Mouse (Mus musculus) hindbrain, postnatal 0 days (tissue): ENCODE results near the gene Gm853. TPM values are rescaled to one million over a fixed set of nuclear protein-coding genes. Genes with fewer than 3 reads are reported as not detected.
"Not testable (repeated sequence)": the region's sequence is repeated elsewhere in the genome, so short reads cannot be mapped to it uniquely, and the experiment has no call there.

ENCODE experiments used
- ATAC-seq: fragments of 200-750 bp; cut with Nextera tagmentation; 2 replicates; pipeline ENCODE4 v1.8.0; 2017; ENCODE audit warnings: mild to moderate bottlenecking, moderate TSS enrichment, moderate library complexity
- DNase-seq: peaks from one replicate; pipeline ENCODE4 v3.0.0-alpha.2; 2015; ENCODE audit warnings: low spot score
- H3K27ac ChIP-seq: fragments of 300-500 bp; sonication (generic); 2 replicates; pipeline ENCODE4 v1.5.1; 2014; ENCODE audit warnings: mild to moderate bottlenecking
- H3K27me3 ChIP-seq: fragments of 300-500 bp; sonication (generic); 2 replicates; pipeline ENCODE4 v1.6.1; 2014; ENCODE audit warnings: low read length, mixed read lengths; ENCODE audit not compliant: insufficient read depth
- H3K36me3 ChIP-seq: fragments of 300-500 bp; sonication (generic); 2 replicates; pipeline ENCODE4 v1.6.1; 2014; ENCODE audit warnings: low read length, mixed read lengths; ENCODE audit not compliant: insufficient read depth
- H3K4me1 ChIP-seq: fragments of 300-500 bp; sonication (generic); 2 replicates; pipeline ENCODE4 v1.6.1; 2014; ENCODE audit warnings: antibody characterized with exemption, low read length, mixed read lengths; ENCODE audit not compliant: insufficient read depth
- H3K4me2 ChIP-seq: fragments of 300-500 bp; sonication (generic); 2 replicates; pipeline ENCODE4 v1.6.1; 2014; ENCODE audit warnings: low read depth, mild to moderate bottlenecking, low read length, moderate library complexity, mixed read lengths
- H3K4me3 ChIP-seq: fragments of 300-500 bp; sonication (generic); 2 replicates; pipeline ENCODE4 v1.5.1; 2014; ENCODE audit warnings: low read length
- H3K9ac ChIP-seq: fragments of 300-500 bp; sonication (generic); replicated peaks from 2 replicates; pipeline ENCODE4 v1.6.1; 2014; ENCODE audit warnings: mild to moderate bottlenecking, low read length, moderate library complexity, mixed read lengths
- H3K9me3 ChIP-seq: fragments of 300-500 bp; sonication (generic); 2 replicates; pipeline ENCODE4 v1.6.1; 2016; ENCODE audit warnings: low read length, mixed read lengths
- CTCF ChIP-seq: IDR thresholded peaks from 2 replicates; pipeline ENCODE4 v1.5.1; 2016; ENCODE audit warnings: antibody characterized with exemption, control low read depth, low read depth
- WGBS: fragments of 180-500 bp; shearing (Covaris S2); extraction: QIAGEN DNeasy Blood & Tissue Kit; methylation state at CpG from one replicate; pipeline ENCODE4 v1.1.7; 2014; 5-methylcytosine and 5-hydroxymethylcytosine counted together
- polyA plus RNA-seq: library from polyadenylated mRNA; unstranded; fragments of >200 nt; fragmentation: Nextera tagmentation; extraction: Ambion mirVana; gene quantifications from 2 replicates; pipeline ENCODE4 v1.2.1, GENCODE M21; 2015
- total RNA-seq: library from RNA; depleted of rRNA; stranded (reverse); fragments of >200 nt; gene quantifications from 2 replicates; pipeline ENCODE4 v1.2.3, GENCODE M21; 2014

Gene Gm853
- total and polyA plus RNA-seq, 2 experiments from 2014 or later, result 1.8 to 2.0 TPM

- Histone ChIP-seq H3K36me3 (no peaks in the 10 kb centered on the region), H3K4me2 (no peak overlapping the region), H3K9me3 (no peaks in the 10 kb centered on the region), H3K27me3 (no peaks in the 10 kb centered on the region), H3K4me1 (no peaks in the 10 kb centered on the region), H3K9ac (no peak overlapping the region), H3K27ac (no peak overlapping the region), H3K4me3 (no peak overlapping the region)
- WGBS, result under 1% methylated on average over 6 of the region's 6 CpGs
- peak; percentile 91 for DNase-seq
- ATAC-seq, result no peak
- peak; percentile 90 for TF ChIP-seq CTCF
Observed at GRCm38 (mm10) chr4:130246132-130246531, 23.9 kb upstream of the Gm853 start.

- Histone ChIP-seq H3K27ac (no peak overlapping the region), H3K9ac (no peak overlapping the region), H3K4me2 (no peak overlapping the region), H3K4me1 (no peaks in the 10 kb centered on the region), H3K27me3 (no peaks in the 10 kb centered on the region), H3K36me3 (no peaks in the 10 kb centered on the region), H3K9me3 (no peaks in the 10 kb centered on the region), H3K4me3 (no peak overlapping the region)
- no peak for TF ChIP-seq CTCF
- ATAC-seq (no peak), DNase-seq (no peak)
- 75% methylated on average over 8 of the region's 8 CpGs for WGBS
Observed at GRCm38 (mm10) chr4:130244749-130245148, 22.5 kb upstream of the Gm853 start.

GRCm38 (mm10) chr4:130243621-130244020, 21.4 kb upstream of the Gm853 start:
- H3K9me3 ChIP-seq, H3K9ac ChIP-seq, ATAC-seq, H3K27me3 ChIP-seq, H3K4me3 ChIP-seq, H3K27ac ChIP-seq, H3K4me1 ChIP-seq, H3K36me3 ChIP-seq, DNase-seq, H3K4me2 ChIP-seq: not testable (repeated sequence)
- WGBS, result 73% methylated on average over 1 of the region's 1 CpGs

GRCm38 (mm10) chr4:130242956-130243355, 20.8 kb upstream of the Gm853 start:
- DNase-seq, result no peak
- ATAC-seq, result no peak
- H3K9me3 ChIP-seq, result no peaks in the 10 kb centered on the region
- H3K4me3 ChIP-seq, result no peak overlapping the region
- H3K36me3 ChIP-seq, result no peaks in the 10 kb centered on the region
- H3K9ac ChIP-seq, result no peak overlapping the region
- no peaks in the 10 kb centered on the region for H3K27me3 ChIP-seq
- 88% methylated on average over 5 of the region's 5 CpGs for WGBS
- no peak for TF ChIP-seq CTCF
- no peak overlapping the region for H3K27ac ChIP-seq
- no peaks in the 10 kb centered on the region for H3K4me1 ChIP-seq
- no peak overlapping the region for H3K4me2 ChIP-seq

GRCm38 (mm10) chr4:130240695-130241094, 18.5 kb upstream of the Gm853 start:
- Histone ChIP-seq H3K27me3 (no peaks in the 10 kb centered on the region), H3K27ac (no peak overlapping the region), H3K9ac (no peak overlapping the region), H3K9me3 (no peaks in the 10 kb centered on the region), H3K36me3 (no peaks in the 10 kb centered on the region), H3K4me2 (no peak overlapping the region), H3K4me3 (no peak overlapping the region), H3K4me1 (no peaks in the 10 kb centered on the region)
- peak; percentile 35 for TF ChIP-seq CTCF
- ATAC-seq (no peak), DNase-seq (peak; percentile 30)
- 42% methylated on average over 5 of the region's 5 CpGs for WGBS

- Histone ChIP-seq H3K27ac (no peak overlapping the region), H3K4me3 (no peak overlapping the region), H3K27me3 (no peaks in the 10 kb centered on the region), H3K9me3 (no peaks in the 10 kb centered on the region), H3K36me3 (no peaks in the 10 kb centered on the region), H3K9ac (no peak overlapping the region), H3K4me2 (no peak overlapping the region), H3K4me1 (no peaks in the 10 kb centered on the region)
- ATAC-seq (no peak), DNase-seq (no peak)
- no peak for TF ChIP-seq CTCF
- WGBS, result 57% methylated on average over 4 of the region's 4 CpGs
Observed at GRCm38 (mm10) chr4:130237607-130238006, 15.4 kb upstream of the Gm853 start.

- no peak overlapping the region for H3K4me3 ChIP-seq
- no peaks in the 10 kb centered on the region for H3K27me3 ChIP-seq
- no peak overlapping the region for H3K4me2 ChIP-seq
- H3K9ac ChIP-seq, result no peak overlapping the region
- no peaks in the 10 kb centered on the region for H3K36me3 ChIP-seq
- no peak overlapping the region for H3K27ac ChIP-seq
- no peaks in the 10 kb centered on the region for H3K4me1 ChIP-seq
- H3K9me3 ChIP-seq, result no peaks in the 10 kb centered on the region
- TF ChIP-seq CTCF, result no peak
- no peak for ATAC-seq
- DNase-seq, result no peak
- WGBS, result 52% methylated on average over 8 of the region's 8 CpGs
Observed at GRCm38 (mm10) chr4:130236361-130236760, 14.2 kb upstream of the Gm853 start.

- Histone ChIP-seq H3K4me1 (no peaks in the 10 kb centered on the region), H3K4me3 (no peak overlapping the region), H3K36me3 (no peaks in the 10 kb centered on the region), H3K9ac (no peak overlapping the region), H3K9me3 (no peaks in the 10 kb centered on the region), H3K27me3 (no peaks in the 10 kb centered on the region), H3K4me2 (no peak overlapping the region), H3K27ac (no peak overlapping the region)
- ATAC-seq (no peak), DNase-seq (no peak)
- no peak for TF ChIP-seq CTCF
Observed at GRCm38 (mm10) chr4:130224071-130224470, 1.9 kb upstream of the Gm853 start.
